Mouse (Mus musculus) midbrain, embryonic 15.5 days (tissue): Measurements from ENCODE around the gene Sec24c. TPM values are rescaled to one million over a fixed set of nuclear protein-coding genes. Genes with fewer than 3 reads are reported as not detected.

Experiments used
- ATAC-seq: fragments of 200-750 bp; cut with Nextera tagmentation; replicated peaks from 2 replicates; pipeline ENCODE4 v1.8.0; 2017; ENCODE audit warnings: moderate TSS enrichment
- H3K27ac ChIP-seq: fragments of 300-500 bp; sonication (generic); 2 replicates; pipeline ENCODE4 v1.5.1; 2015; ENCODE audit warnings: mild to moderate bottlenecking, inconsistent platforms
- H3K27me3 ChIP-seq: fragments of 300-500 bp; sonication (generic); replicated peaks from 2 replicates; pipeline ENCODE4 v1.6.1; 2015; ENCODE audit warnings: inconsistent platforms
- H3K36me3 ChIP-seq: fragments of 300-500 bp; sonication (generic); replicated peaks from 2 replicates; pipeline ENCODE4 v1.6.1; 2015; ENCODE audit warnings: inconsistent platforms
- H3K4me1 ChIP-seq: fragments of 300-500 bp; sonication (generic); 2 replicates; pipeline ENCODE4 v1.6.1; 2015; ENCODE audit warnings: inconsistent platforms
- H3K4me2 ChIP-seq: fragments of 300-500 bp; sonication (generic); 2 replicates; pipeline ENCODE4 v1.6.1; 2015; ENCODE audit warnings: inconsistent platforms, mild to moderate bottlenecking, moderate library complexity
- H3K4me3 ChIP-seq: fragments of 300-500 bp; sonication (generic); 2 replicates; pipeline ENCODE4 v1.5.1; 2015; ENCODE audit warnings: mild to moderate bottlenecking, inconsistent platforms
- H3K9ac ChIP-seq: fragments of 300-500 bp; sonication (generic); 2 replicates; pipeline ENCODE4 v1.6.1; 2015; ENCODE audit warnings: mild to moderate bottlenecking, inconsistent platforms
- H3K9me3 ChIP-seq: fragments of 300-500 bp; sonication (generic); 2 replicates; pipeline ENCODE4 v1.6.1; 2016; ENCODE audit warnings: inconsistent platforms
- WGBS: fragments of 180-500 bp; shearing (Covaris S2); methylation state at CpG from one replicate; pipeline ENCODE4 v1.1.7; 2015; ENCODE audit warnings: mixed read lengths; 5-methylcytosine and 5-hydroxymethylcytosine counted together
- polyA plus RNA-seq: library from polyadenylated mRNA; unstranded; fragments of >200 nt; fragmentation: Nextera tagmentation; extraction: Ambion mirVana; gene quantifications from 2 replicates; pipeline ENCODE4 v1.2.1, GENCODE M21; 2015

Gene Sec24c
- polyA plus RNA-seq, 1 experiment from 2014 or later = 101 TPM

DNA sequence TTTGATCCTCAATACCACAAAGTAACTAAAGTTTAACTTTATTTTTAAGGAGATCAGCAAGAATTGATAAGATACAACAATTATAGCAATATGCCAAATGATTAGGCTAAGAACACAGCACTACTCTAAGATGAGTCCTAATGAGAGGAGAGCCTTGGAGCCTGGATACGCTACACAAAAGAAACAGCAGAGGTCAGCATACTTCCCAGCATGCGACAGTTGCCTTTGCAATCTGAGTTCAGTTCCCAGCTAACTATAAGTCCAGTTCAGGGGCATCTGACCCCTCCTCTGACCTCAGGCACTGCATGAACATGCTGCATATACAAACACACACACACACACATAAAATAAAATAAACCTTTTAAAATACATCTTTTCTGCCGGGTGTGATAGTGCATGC, 28.6 kb upstream of the Sec24c start:
- Histone ChIP-seq H3K4me2 (no peak overlapping the region), H3K4me1 (peaks cover 8% of the 10 kb centered on the region), H3K27ac (no peak overlapping the region), H3K27me3 (no peaks in the 10 kb centered on the region), H3K9ac (no peak overlapping the region), H3K4me3 (no peak overlapping the region), H3K9me3 (no peaks in the 10 kb centered on the region), H3K36me3 (no peaks in the 10 kb centered on the region)
- no peak for ATAC-seq
- 26% methylated on average over 3 of the region's 3 CpGs for WGBS

DNA sequence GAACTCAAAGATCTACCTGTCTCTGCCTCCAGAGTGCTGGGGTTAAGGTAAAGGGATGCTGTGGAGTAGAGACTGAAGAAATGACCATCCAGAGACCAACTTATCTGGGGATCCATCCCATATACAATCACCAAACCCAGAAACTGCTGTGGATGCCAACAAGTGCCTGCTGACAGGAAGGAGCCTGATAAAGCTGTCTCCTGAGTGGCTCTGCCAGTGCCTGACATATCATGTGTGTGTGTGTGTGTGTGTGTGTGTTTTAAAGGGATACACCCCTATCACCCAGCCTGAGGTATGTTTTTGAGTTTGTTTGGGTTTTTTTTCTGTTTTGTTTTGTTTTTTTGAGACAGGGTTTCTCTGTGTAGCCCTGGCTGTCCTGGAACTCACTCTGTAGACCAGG, 27.7 kb upstream of the Sec24c start:
- Histone ChIP-seq H3K36me3 (no peaks in the 10 kb centered on the region), H3K27me3 (no peaks in the 10 kb centered on the region), H3K27ac (no peak overlapping the region), H3K4me1 (peaks cover 8% of the 10 kb centered on the region), H3K4me2 (no peak overlapping the region), H3K9ac (no peak overlapping the region), H3K4me3 (no peak overlapping the region), H3K9me3 (no peaks in the 10 kb centered on the region)
- ATAC-seq = no peak

DNA sequence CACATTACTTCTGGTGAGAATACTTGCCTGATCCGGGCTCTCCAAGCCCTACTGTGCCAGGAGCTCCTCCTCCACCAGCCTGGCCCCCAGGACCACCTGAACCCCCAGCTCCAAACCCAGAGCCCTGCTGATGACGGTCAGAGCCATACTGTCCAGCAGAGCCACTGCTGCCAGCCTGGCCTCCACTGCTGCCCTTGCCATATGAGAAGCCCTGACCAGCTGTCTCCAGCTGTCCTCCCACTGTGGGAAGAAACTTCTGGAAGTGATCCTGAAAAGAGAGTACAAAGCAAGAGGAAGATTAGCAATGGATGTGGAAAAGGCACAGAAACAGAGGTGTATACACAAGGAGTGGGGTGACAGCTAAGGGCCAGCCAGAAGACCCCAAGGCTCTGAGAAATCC, 23.1 kb upstream of the Sec24c start:
- Histone ChIP-seq H3K4me1 (no peaks in the 10 kb centered on the region), H3K9me3 (no peaks in the 10 kb centered on the region), H3K27ac (no peak overlapping the region), H3K4me3 (no peak overlapping the region), H3K4me2 (no peak overlapping the region), H3K9ac (no peak overlapping the region), H3K27me3 (no peaks in the 10 kb centered on the region; the same call in 1 of the 2 replicates), H3K36me3 (no peaks in the 10 kb centered on the region)
- 76% methylated on average over 2 of the region's 2 CpGs for WGBS
- ATAC-seq = no peak

DNA sequence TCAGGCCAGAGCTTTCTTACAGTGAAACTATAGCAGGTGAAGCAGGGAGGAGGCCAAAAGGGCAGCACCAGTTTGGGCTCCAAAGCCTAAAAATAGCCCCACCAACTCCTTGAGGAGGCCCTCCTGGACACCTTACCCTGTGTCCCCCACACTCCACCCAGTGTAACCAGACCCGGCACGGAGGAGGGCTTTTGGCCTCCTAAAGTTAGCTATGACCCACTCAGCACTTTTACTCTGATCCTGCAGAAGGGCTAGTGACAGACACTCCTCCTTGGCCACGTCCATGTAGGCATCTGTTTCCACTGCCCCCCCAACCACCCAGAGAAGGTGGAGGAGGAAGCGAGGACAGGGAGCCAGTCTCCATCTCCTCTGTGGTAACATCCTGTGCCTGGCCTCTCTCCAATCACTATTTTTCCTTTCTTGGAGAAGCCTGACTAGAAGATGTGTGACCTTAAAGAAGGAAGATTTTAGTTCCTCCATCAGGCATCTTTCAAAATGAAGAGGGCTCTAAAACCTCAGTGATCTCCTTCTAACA, 22.3 kb upstream of the Sec24c start:
- Histone ChIP-seq H3K36me3 (no peaks in the 10 kb centered on the region), H3K9me3 (no peaks in the 10 kb centered on the region), H3K4me3 (no peak overlapping the region), H3K27me3 (no peaks in the 10 kb centered on the region; the same call in 1 of the 2 replicates), H3K4me1 (no peaks in the 10 kb centered on the region), H3K9ac (no peak overlapping the region), H3K4me2 (no peak overlapping the region), H3K27ac (no peak overlapping the region)
- 69% methylated on average over 4 of the region's 4 CpGs for WGBS
- no peak for ATAC-seq

DNA sequence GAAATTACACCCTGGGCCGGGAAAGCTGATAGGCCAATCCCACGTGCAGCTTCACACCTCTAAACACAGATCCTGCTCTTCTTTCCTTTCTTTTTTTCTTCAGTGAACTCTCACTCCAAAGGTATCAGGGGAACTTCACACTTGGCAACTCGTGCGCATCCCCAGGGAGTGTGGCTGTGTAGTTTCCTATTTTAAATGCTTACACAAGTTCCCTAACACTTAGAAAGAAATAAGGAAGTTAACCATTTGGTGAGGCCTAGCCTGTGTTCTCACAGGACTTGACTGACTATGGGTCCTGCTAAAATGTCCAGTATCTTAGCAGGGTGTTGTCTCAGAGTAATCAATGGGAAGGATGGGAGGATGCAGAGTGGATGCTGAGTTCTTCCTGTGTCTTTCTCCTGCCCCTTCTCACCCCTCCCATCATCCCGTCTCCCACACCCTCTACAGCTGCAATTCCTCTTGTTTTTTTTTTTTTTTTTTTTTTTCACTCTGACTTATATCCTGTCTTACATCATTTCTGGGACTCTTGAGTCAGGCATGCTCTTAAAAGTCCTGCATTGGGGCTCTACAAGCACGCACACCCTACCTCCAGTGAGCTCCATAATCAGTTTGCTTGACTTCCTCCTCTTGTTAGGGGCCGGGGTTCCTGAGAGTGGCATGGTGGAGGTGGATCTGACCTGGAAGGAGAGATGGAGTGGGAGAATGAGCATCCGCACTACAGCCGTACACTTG, 19.3 kb upstream of the Sec24c start:
- Histone ChIP-seq H3K9ac (no peak overlapping the region), H3K4me2 (no peak overlapping the region), H3K4me1 (no peaks in the 10 kb centered on the region), H3K36me3 (no peaks in the 10 kb centered on the region), H3K27ac (no peak overlapping the region), H3K4me3 (no peak overlapping the region), H3K9me3 (no peaks in the 10 kb centered on the region), H3K27me3 (no peaks in the 10 kb centered on the region; the same call in 1 of the 2 replicates)
- 86% methylated on average over 9 of the region's 9 CpGs for WGBS
- ATAC-seq = no peak

DNA sequence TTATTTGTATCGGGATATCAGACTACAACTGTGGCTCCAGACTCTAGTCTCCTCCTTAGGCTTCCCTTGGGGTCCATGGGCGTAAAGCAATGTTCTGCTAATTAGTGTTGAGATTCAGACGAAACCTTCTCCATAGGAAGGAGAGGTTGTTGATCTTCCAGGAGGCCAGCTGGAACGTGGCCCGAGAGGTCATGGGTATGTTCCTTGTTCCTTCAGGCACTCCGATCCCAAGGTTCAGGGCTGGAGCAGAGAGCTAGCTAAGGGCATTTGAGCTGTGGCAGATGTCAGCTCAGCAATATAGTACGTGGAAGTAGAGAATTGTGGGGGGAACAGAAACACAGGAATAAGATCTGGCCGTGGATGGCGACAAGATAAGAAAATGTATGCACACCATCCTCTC, 18.4 kb upstream of the Sec24c start:
- H3K27ac ChIP-seq = no peak overlapping the region
- no peaks in the 10 kb centered on the region for H3K36me3 ChIP-seq
- 83% methylated on average over 9 of the region's 9 CpGs for WGBS
- H3K4me2 ChIP-seq = no peak overlapping the region
- H3K4me3 ChIP-seq = no peak overlapping the region
- H3K9me3 ChIP-seq = no peaks in the 10 kb centered on the region
- peaks cover 4% of the 10 kb centered on the region; the same call in 1 of the 2 replicates for H3K4me1 ChIP-seq
- H3K27me3 ChIP-seq = no peaks in the 10 kb centered on the region; the same call in 1 of the 2 replicates
- no peak for ATAC-seq
- no peak overlapping the region for H3K9ac ChIP-seq

DNA sequence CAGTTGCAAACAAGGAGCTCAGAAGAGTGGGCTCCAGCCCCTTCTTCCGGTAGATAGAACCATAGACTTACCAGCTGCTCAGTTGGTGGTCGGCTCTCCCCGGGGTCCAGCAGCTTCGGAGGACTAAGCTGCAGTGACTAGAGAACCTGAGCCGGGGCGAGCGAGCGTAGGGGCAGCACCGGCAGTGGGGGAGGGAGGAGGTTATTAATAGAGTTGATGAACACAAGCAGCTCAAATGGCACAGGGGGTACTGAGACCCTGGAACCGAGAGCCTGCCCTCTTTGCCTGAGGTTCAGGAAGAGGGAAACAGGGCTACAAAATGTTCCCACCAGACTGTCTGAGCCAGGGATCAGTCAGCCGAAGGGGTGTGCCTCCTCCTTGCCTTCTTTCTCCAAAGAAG, 17.7 kb upstream of the Sec24c start, which contains the start of gene Myoz1:
Gene Myoz1 (minus strand): TSS at position 180 of the 400 bp plus-strand sequence.
- Histone ChIP-seq H3K4me3 (no peak within 1 kb of the TSS), H3K9ac (no peak within 1 kb of the TSS), H3K4me1 (peaks cover 4% of the 10 kb centered on the region; the same call in 1 of the 2 replicates), H3K9me3 (no peaks in the 10 kb centered on the region), H3K36me3 (no peaks in the 10 kb centered on the region), H3K4me2 (no peak within 1 kb of the TSS), H3K27me3 (no peaks in the 10 kb centered on the region; the same call in 1 of the 2 replicates), H3K27ac (no peak within 1 kb of the TSS)
- WGBS = 33% methylated on average over 11 of the region's 11 CpGs
- no peak for ATAC-seq

DNA sequence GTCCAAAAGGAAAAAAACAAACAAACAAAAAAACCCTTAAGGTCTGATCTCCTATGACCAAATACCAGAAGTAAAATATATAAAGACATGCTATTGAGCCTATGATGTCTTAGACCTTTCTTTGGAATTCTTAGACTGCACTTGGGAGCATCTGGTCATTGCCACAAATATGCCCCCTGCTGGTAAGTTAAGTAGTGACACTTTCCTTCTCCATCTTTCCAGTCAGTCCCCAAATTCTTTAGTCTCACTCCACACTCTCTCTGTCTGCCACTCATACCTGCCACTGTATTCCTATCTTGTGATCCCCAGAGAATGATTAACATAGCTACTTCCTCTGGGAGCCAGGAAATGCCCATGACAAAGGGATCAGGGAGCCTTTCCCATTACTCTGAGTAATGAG, 15.8 kb upstream of the Sec24c start:
- Histone ChIP-seq H3K27ac (no peak overlapping the region), H3K9ac (no peak overlapping the region), H3K9me3 (no peaks in the 10 kb centered on the region), H3K4me3 (no peak overlapping the region), H3K4me1 (peaks cover 17% of the 10 kb centered on the region), H3K36me3 (no peaks in the 10 kb centered on the region), H3K4me2 (no peak overlapping the region), H3K27me3 (peaks cover 4% of the 10 kb centered on the region; the same call in 1 of the 2 replicates)
- ATAC-seq = no peak

DNA sequence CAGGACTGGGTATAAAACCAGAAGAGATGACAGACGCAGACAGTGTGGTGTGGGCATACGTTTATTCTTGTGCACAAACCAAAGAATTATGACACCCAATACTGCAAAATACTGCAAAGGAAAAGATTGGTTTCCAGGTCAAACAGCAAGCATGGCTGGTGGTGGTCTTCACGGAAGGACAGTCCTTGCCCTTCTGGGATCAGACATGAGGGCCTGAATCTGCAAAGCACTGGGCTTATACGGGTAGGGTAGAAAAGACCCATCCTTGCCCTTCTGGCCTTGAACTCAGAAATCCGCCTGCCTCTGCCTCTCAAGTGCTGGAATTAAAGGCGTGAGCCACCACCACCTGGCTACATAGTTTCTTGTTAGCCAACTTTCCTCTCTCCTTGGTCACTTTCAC, 15.2 kb upstream of the Sec24c start:
- WGBS = 85% methylated on average over 6 of the region's 6 CpGs

DNA sequence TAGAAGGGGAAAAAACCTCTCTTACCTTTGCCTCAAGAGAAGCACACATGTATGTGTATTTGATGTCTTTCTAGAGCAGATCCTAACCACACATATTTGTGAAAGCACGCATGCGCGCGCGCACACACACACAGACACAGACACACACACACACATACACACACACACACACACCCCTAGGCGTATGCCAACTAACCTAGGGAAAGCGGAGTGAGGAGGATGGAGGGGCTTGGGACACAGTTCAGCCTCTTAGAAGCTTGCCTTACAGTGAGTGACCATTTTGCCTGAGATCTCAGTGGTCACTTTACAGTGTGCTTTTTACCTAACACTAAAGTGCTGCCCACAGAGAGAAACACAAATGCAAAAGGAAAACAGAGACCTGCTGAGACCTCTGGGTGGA, 14.4 kb upstream of the Sec24c start:
- no peaks in the 10 kb centered on the region for H3K36me3 ChIP-seq
- no peak for ATAC-seq
- no peaks in the 10 kb centered on the region for H3K9me3 ChIP-seq
- H3K4me2 ChIP-seq = no peak overlapping the region
- no peak overlapping the region for H3K9ac ChIP-seq
- H3K4me1 ChIP-seq = peaks cover 17% of the 10 kb centered on the region
- peaks cover 7% of the 10 kb centered on the region; the same call in 1 of the 2 replicates for H3K27me3 ChIP-seq
- WGBS = 98% methylated on average over 7 of the region's 7 CpGs
- H3K4me3 ChIP-seq = no peak overlapping the region
- no peak overlapping the region for H3K27ac ChIP-seq

More for the DNA sequence above, 15.2 kb upstream of the Sec24c start:
- H3K9me3 ChIP-seq = no peaks in the 10 kb centered on the region
- H3K27ac ChIP-seq = no peak overlapping the region
- H3K36me3 ChIP-seq = no peaks in the 10 kb centered on the region
- no peak overlapping the region for H3K4me2 ChIP-seq
- H3K27me3 ChIP-seq = peaks cover 7% of the 10 kb centered on the region; the same call in 1 of the 2 replicates
- no peak for ATAC-seq
- no peak overlapping the region for H3K9ac ChIP-seq
- peaks cover 17% of the 10 kb centered on the region for H3K4me1 ChIP-seq
- H3K4me3 ChIP-seq = no peak overlapping the region

DNA sequence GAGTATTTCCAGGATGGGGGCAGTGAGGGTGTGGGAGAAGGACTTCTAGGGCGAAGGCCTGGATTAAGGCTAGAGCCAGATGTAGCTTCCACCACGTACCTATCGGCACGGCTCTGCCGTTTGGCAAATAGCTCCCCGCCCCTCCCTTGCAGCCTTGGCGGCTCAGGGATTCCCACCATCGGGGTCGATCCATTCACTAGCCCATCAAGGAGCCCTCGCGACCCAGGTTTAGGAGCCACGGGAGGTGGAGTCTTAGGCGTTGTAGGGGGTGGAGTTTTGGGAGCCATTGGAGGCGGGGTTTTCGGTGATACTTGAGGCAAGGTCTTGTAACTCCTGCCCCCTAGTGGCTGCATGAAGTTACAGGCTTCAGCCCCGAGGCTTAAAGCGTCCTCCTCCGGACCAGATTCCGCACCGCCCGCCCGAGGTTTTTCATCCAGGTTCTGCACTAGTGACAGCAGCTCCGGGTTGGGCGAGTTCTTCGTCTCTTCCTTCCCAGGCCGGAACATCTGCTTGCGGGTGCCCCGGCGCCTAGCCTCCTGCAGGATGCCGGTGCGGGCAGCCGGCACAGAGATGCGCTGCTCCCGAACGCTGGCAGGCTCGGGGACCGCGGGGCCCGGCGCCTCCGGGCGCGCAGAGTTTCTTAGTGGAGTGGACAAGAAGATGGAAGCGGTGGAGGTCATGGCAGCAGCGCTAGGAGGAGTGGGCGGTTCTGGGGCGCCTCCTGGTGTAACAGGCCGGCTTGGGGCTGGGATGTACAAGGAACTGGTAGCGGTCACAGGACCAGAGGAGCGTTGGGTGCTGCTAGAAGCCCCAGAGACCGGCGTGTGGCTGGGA, 13.1 kb upstream of the Sec24c start:
- WGBS = 1% methylated on average over 52 of the region's 52 CpGs
- Histone ChIP-seq H3K4me1 (peaks cover 17% of the 10 kb centered on the region), H3K9me3 (no peaks in the 10 kb centered on the region), H3K27ac (peak overlapping the region; percentile 86), H3K9ac (peak overlapping the region; percentile 71), H3K4me2 (peak overlapping the region; percentile 80), H3K4me3 (peak overlapping the region; percentile 61), H3K27me3 (0 out of 2 replicates have a peak, but pooled peaks cover 7% of the 10 kb centered on the region), H3K36me3 (no peaks in the 10 kb centered on the region)
- ATAC-seq = peak; percentile 89

DNA sequence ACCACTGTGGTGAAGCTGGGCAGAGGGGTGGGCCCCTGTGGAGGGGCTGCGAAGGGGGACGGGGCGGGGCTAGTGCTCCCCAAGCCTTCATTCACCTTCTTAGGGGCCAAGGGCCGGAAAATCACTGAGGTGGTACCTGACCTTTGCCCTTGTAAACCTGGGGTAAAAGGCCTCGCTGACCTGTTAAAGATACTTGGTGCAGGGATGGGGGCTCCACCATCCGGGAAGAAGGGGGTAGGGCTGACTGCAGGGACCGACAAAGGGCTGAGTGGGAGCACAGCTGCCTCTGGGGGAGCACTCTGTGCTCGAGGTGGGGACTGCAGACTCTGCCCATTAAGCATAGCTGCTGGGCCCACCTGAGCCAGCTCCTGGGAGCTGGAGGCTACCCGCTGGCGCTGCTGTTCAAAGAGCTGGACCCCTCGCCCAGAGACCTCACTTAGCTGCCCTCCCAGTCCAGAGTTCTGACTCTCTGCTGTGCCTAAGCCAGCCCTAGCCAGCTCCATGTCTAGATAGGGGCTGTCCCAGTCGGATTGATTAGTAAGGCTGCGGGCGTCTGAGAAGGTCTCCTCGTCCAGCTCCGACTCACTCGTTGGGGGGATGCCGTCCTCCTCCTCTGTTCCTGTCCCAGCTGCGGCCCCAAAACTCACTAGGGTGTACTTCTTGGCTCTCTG, 12.3 kb upstream of the Sec24c start:
- peaks cover 7% of the 10 kb centered on the region; the same call in 1 of the 2 replicates for H3K27me3 ChIP-seq
- H3K4me3 ChIP-seq = peak overlapping the region; percentile 61
- peak; percentile 70 for ATAC-seq
- no peaks in the 10 kb centered on the region for H3K9me3 ChIP-seq
- peaks cover 17% of the 10 kb centered on the region for H3K4me1 ChIP-seq
- no peaks in the 10 kb centered on the region for H3K36me3 ChIP-seq
- H3K9ac ChIP-seq = peak overlapping the region; percentile 71
- peak overlapping the region; percentile 86 for H3K27ac ChIP-seq
- peak overlapping the region; percentile 80 for H3K4me2 ChIP-seq
- 9% methylated on average over 19 of the region's 19 CpGs for WGBS
